Mouse (Mus musculus) Muller cell, postnatal 12 days (primary cell): ENCODE data around the gene Ppp1cc.

Source experiments
- DNase-seq: peaks from one replicate; pipeline ENCODE4 v3.0.0-alpha.2; 2015; ENCODE audit errors: inconsistent ontology term

Gene Ppp1cc

DNA sequence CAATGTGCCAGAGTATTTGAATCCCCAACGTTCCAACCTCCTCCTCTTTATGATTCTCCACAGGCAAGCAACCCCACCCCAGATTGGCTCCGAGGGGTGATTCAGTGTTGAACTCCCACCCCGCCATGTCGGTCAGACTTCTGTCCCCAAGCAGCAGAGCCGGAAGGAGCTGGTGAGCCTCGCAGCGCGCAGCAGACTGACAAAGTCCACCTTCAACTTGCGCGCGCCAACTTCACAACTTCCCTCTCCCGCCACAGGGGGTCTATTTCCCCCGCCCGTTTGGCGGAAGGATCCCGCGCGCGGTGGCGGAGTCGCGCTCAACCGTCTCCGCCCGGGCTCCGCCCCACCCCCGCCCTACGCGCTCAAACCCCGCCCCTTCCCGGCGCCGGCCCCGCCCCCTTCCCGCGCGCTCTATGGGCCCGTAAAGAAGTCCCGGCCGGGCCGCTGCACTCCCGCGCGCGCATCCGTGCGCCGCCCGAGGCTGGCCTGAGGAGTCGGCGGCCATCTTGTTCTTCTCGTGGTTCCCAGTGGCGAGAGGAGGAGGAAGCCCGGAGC is at the start of gene Ppp1cc:
Gene Ppp1cc (plus strand): TSS at position 452 of the 555 bp plus-strand sequence.
- peak; percentile 97 for DNase-seq

DNA sequence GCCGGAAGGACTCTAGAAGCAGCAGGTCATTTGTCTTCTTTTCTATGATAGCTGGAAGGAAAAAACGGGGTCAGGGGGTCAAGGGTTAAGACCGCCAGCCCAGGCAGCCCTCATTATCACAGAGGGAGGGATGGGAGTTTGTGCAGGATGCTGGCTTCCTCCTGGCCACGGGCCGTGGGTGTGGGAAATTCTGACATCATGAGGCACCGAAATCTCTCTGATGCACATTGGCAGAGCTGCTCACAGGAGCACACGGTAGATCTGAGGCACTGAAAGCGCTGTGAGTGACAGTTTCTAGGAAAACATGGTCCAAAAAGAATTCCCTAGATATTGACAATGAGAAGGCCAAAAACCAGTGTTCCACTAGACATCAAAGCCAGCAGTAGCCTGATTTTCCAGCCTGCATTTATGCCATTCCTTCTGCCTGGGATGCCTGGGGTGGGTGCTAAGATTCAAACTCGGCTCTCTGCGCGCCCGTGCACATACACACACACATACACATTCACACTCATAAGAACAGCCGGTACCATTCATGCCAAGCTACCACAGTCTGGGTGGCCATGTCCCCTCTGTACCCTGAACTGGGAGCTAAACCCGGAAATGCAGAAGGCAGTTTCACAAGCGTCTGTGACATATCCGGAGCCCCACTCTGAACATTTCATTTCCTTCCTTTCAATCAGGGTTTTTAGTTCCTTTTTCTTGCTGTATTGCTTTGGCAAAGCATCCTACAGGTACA is 48.6 kb upstream of the Ppp1cc start:
- no peak for DNase-seq

DNA sequence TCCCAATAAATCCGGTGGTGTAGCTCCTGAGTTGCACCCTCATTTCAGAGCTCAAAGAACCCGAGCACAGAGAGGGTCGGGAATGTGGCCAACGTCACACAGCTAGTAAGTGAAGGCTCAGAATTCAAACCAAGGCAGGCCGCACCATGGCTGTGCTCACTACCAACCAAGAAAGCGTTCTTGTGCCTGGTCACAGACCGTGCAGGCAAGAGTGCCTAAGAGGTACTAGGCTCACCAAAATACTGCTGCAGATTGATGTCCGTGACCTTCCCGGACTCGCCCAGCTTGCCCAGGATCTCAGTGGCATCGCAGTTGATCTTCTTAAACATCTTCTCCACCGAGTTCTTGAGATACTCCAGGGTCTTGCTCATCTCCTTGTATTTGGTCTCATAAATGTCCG is 47.5 kb upstream of the Ppp1cc start:
- DNase-seq = no peak

DNA sequence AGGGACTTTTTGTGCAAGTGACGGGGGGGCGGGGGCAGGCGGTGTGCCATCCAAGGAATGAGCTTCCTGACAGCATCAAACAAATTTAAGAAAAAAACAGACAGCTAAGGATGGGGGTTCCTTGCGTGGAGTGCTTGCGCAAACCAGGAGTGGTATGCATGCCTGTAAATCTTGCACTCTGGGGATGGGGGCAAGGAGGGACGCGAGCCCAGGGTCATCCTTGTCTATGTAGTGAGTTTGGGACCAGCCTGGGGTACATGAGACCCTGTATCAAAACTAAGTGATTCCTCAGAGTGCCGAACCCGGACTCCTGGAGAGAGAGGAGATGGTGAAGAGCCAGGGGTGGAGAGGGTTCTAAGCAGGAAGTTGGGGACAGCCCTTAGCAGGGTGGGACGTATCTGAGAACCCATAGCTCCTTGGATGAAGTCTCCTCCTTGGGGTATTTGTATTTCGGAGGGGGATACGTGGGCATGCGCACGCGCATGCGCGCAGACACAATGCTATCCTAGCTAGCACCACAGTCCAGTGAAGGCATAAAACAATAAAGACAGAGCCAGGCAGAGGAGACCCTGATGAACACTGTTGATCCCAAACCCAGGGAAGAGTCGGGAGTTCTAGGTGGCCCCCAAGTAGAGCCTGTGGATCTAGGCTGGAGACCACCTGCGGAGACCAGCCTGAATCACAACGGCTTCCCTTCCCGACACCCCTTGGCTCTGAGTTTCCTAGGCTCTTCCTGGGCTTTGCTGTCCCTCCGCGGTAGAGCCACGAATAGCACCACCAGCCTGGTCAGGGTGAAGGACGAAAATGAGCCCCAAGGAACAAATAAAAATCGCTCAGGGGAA is 46.8 kb upstream of the Ppp1cc start:
- no peak for DNase-seq

DNA sequence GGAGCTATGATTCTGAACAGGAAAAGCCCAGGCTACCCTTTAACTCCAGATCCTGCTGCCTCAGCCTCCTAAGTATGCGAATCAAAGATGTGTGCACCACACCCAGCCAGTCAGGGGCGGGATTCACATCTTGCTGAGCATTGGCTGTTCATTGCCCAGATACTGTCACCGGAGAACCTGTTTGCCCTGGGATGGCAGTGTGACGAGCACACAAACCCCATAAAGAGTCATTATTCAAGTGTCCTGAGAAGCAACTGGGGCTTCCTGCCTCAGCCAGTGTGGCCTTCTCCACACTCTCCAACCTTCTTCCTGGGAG is 46.2 kb upstream of the Ppp1cc start:
- no peak for DNase-seq

DNA sequence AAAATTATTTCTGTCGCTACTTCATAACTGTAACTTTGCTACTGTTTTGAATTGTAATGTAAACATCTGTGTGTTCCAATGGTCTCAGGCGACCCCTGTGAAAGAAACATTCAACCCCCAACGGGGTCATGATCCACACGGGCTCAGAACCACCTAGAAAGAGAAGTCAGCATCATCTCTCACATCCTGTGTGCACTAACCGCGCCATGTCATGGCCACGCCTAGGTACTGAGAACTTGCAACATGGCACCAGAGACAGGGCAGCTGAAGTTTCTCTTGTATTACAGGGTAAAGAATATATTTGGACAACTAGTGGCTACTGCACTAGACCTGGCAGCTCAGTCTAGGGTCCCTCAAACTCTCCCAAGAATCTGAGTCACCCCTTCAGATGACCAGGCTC is 44.6 kb upstream of the Ppp1cc start:
- DNase-seq = no peak

DNA sequence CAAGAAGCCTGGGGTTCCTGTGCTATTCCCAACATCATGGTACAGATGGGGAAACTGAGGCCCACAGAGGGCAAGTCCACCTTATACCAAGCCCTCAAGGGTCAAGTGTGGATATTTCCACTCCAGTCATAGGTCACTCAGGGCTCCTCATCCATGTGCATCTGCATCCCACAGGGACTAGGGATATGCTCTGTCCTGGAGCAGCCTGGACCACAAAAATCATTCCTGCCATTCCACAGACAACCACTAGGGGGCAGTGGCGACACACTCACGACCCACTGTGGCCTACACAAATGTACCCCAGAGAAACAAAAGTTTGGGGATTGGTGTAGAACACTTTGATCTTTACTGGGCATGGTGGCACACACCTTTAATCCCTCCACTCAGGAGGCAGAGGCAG is 43.9 kb upstream of the Ppp1cc start:
- DNase-seq = peak; percentile 26

DNA sequence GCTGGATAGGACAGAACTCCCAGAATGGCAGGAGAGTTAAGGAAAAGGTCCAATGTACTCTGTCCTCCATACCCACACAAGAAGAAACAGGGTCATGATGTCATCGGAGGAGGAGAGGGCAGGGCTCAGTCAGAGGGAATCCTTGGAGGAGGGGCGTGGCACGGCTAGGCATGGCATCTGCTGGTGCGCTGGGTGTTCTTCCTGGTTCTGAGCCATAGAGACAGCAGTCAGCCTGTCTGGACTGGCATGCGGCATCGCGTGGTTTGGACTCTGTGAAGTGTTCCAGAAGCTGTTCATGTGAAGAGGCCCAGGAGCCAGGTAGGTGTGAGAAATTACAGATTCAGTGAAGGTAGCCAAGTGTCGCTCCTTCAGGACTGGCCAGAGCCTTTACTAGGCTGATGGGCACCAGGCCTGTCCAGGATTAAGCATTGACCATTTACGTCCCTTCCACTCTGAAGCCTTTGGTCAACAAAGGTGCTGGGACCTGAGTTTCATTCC is 42.8 kb upstream of the Ppp1cc start:
- no peak for DNase-seq

DNA sequence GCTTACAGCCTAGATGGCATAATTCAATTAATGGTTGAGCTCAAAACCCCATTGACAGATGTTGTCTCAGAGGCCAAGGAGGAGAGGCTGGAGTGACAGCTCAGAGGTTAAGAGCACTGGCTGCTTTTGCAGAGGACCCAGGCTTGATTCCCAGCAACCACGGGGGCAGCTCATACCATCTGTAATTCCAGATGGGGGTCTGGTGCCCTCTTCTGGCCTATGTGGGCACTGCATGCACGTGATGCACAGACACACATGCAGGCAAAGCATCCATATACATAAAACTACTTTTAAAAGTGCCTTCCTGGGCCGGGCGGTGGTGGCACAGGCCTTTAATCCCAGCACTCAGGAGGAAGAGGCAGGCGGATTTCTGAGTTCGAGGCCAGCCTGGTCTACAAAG is 41.8 kb upstream of the Ppp1cc start:
- no peak for DNase-seq

DNA sequence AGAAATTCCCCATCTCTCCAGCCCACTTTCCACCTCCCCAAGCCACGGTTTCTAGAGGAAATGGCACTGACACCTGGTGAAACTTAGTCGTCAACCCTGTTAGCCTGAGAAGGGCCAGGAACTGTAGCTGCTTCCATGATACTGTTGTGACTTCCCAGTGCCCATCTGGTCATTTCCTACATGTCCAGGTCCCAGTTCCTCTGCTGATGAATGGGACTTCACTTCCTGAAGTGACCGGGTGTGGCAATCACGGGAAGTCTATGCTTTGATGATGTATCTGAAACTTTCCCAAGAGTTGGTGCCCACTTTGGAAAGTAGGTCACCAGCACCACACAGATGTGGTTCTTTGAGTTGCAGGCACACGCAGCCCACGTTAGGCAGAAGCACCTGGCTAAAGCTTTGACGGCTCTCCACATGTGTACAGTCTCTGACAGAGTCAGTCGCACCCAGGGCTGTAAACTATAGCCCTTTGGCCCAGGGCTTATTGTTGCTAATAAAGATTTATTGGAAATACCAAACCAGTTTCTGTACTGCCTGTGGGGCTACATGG is 32.8 kb upstream of the Ppp1cc start:
- no peak for DNase-seq

DNA sequence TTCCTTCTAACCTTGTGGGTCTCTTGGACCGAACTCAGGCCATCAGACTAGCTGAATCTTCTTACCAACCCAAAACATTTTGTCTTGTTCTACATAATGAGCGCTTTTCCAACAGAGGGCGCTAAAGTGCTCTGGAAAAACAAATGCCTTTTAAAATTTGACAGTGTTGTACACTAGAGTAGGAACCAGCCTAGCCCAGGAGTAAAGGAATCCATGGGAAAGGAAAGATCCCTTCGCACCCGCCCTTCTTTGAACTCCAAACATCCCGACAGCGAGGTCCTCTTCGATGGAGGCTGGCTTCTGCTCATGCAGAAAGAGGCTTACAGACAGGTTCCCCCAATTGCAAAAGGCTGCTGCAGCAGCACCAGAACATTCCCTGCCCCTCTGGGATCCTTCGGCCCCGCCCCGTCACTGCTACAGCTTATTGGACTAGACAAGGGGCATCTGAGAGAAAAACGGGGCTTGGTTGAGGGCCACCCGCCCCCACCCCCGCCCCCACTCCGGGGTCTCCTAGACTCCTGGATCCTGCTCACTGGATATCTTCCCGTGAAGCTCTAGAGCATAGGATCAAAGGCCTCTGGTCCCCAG is 28.9 kb upstream of the Ppp1cc start:
- DNase-seq = peak; percentile 59

DNA sequence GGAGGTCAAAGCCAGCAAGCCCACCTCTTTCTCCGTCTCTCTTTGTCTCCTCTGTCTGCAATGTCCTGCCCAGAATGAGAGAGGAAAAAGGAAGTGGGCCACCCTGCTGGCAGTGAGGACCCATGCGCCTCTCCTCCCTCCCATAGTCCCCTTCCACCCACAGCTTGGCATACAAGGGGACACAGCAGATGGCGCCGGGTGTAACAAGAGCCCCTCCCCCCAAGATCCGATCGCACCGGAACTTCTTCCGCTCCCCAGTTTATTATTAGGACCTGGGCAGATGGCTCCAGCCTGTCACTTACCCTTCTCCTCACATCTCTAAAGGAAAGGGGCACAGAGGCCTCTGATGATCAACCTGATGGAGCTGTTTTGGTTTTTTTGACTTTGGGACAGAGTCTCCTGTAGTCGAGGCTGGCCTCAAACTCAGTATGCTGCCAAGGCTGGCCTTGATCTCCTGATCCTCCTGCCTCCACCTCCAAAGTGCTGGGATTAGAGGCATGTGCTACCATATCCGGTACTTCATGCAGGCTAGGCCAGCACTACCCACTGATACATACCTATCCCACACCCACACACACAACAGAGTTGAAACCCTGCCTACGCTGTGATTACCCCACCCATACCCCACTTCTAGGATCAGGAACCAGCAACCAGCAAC is 27.6 kb upstream of the Ppp1cc start:
- no peak for DNase-seq

DNA sequence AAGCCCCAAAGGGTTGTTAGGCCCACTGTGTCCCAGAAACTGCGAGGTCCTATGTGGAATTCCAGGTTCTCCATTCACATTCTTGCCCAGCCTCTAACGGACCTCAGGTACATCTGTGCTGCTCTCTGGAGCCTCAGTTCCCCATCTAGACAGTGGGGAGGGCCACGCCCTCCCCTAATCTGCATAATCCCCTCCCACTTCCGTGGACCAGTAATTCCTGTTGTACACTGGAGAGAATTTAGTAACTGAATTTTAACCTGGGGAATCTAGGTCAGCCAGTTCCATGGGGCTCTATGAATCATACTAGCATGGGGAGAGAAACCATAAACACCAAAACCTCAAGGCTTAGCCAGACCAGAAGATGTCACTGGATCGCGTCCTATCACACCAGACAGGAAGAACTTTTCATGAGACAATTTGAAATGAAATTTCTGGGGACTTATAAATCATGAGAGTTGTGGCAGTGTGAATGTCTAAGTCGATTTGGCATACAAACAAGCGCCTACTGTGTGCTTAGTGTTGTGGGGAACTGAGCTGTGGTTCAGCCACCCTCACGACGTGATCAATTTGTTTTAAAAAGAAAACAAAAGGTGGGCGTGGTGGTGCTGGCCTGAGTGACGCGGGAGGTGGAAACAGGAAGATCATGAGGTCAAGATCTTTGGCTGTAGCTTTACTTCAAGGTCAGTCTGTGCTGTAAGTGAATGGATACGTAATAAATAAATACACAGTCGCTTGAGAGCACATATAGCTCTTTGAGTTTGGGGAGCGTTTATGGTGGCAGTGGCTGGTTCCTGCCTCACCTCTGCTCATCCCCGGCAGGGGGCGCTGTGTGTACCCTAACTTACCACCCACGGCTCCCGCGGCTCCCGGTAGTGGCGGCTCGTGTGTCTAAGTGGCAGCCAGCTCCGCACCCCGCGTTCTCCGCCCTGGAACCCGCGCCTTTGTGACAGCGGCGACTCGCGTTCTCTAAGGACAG is 26.7 kb upstream of the Ppp1cc start:
- DNase-seq = peak; percentile 81

DNA sequence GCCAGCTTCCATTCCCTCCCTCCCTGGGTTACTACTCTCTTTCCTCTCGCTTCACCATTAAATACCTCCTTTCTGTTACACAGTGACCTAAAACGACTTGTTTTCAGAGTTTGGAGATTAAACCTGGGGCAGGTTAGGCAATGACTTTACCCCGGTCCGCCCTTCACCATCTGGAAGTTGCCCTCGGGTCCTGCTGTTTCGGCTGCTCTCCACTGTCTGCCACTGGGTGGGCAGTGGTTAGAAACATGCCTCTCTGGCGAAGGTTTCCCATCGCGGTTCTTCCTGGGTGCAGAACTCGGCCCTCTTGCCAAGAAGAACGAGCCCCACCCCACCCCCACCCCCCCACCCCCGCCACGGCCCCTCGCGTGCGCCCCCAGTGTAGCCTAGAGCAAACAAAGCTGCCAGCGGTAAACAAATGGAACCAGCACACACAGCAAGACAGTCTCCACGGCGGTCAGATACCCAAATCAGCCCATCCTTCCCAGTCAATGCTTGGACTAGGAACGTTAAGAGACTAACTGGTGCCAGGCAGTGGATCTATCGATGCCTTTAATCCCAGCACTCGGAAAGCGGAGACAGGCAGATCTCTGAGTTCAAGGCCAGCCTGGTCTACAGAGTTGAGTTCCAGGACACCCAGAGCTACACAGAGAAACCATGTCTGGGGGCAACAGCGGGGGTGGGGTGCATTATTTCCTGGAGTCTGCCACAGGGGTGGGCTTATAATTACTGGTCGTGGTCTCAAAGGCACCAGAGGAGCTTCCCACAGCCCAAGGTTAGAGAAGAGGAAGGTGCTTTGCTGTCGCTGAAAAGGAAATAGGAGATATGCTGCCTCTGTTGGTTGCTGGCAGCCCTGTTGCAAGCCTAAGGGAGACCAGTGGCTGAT is 25.7 kb upstream of the Ppp1cc start:
- DNase-seq = no peak

DNA sequence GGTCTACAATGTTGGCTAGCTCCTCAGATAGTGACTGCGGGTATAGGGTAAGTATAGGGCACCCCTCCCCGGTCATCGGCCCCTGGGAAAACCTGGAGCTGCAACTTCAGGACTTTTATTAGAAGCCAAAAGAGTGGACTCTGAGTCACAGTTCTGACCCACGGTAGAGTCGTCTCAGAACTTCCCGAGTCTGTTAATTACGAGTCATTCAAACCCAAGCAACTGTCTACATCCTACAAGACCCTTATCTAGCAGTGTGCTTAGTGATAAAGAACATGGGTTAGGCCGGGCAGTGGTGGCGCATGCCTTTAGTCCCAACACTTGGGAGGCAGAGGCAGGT is 25.1 kb upstream of the Ppp1cc start:
- DNase-seq = no peak

DNA sequence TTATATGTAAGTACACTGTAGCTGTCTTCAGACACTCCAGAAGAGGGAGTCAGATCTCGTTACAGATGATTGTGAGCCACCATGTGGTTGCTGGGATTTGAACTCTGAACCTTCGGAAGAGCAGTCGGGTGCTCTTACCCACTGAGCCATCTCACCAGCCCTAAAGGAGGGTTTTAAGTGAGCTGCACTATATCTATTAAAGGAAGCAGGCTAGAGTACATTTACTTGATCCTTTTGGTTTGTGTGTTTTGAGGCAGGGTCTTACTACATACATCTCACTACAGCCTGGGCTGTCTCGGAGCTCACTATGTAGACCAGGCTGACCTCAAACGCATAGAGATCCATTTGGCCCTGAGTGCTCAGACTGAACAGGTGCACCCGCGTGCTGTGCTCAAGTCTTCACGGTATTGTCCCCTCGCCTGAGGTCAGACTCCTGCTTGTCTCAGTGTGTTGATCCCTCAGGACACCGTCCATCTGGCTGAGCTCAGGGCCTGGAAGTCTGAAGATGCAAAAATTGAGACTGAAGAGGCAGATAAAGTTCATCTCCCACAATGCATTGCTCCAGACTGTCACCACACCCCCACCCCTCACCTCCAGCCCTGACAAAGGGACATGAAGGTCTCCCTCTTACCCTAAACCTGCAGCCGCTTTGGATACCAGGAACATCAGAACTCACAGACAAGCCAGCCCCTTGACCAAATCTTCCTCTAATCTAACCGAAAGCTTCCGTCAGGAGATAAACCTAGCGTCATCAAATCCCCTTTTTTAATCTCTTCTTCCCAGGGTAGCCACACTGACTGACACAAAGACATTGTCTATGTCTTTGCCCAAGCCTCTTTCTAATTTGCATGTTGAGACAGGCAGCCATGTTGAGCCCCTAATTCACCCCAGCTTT is 23.4 kb upstream of the Ppp1cc start:
- DNase-seq = no peak

DNA sequence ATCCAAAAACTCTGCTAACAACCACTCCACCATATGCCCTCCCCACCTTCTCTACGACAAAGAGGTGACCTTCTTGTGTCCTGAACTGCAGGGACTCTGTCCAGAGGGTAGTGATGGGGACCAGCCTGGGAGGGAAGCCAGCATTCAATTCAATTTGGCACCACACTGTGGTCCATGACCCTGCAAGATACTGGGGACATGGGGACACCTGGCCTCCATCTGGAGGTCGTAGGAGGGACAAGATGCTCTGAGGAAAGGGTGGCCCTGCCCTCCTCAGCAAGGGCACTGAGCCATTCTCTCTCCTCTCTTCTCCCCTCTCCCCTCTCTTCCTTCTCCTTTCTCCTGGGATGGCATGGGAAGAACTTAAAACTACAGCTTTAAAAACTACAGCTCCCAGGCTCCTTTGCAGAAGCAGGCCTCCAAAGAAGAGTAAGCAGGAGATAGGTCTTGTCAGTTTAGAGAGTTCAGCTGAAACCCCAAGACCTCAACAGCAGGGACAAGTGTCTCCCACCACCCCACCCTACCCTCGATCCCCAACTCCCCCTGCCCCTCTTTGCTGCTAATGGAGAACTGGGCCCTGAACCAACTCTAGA is 22.7 kb upstream of the Ppp1cc start:
- no peak for DNase-seq
